Mouse (Mus musculus) embryonic facial prominence, embryonic 12.5 days (tissue): ENCODE measurements around the gene Ifi27l2a. TPM values are rescaled to one million over a fixed set of nuclear protein-coding genes. Genes with fewer than 3 reads are reported as not detected.
A peak's percentile ranks its signal among the peaks of the same experiment; 100 is the strongest.

Source experiments
- ATAC-seq: fragments of 200-750 bp; cut with Nextera tagmentation; 2 replicates; pipeline ENCODE4 v1.8.0; 2017; ENCODE audit not compliant: insufficient number of reproducible peaks, insufficient read depth, low FRiP score, low TSS enrichment
- H3K27ac ChIP-seq: fragments of 300-500 bp; sonication (generic); 2 replicates; pipeline ENCODE4 v1.5.1; 2016; ENCODE audit warnings: mild to moderate bottlenecking
- H3K27me3 ChIP-seq: fragments of 300-500 bp; sonication (generic); 2 replicates; pipeline ENCODE4 v1.6.1; 2016; ENCODE audit warnings: mild to moderate bottlenecking, moderate library complexity
- H3K36me3 ChIP-seq: fragments of 300-500 bp; sonication (generic); 2 replicates; pipeline ENCODE4 v1.6.1; 2016; ENCODE audit warnings: mild to moderate bottlenecking
- H3K4me1 ChIP-seq: fragments of 300-500 bp; sonication (generic); 2 replicates; pipeline ENCODE4 v1.6.1; 2016
- H3K4me2 ChIP-seq: fragments of 300-500 bp; sonication (generic); replicated peaks from 2 replicates; pipeline ENCODE4 v1.6.1; 2016; ENCODE audit warnings: mild to moderate bottlenecking, moderate library complexity
- H3K4me3 ChIP-seq: fragments of 300-500 bp; sonication (generic); 2 replicates; pipeline ENCODE4 v1.5.1; 2016; ENCODE audit warnings: mild to moderate bottlenecking
- H3K9ac ChIP-seq: fragments of 300-500 bp; sonication (generic); 2 replicates; pipeline ENCODE4 v1.6.1; 2016; ENCODE audit warnings: mild to moderate bottlenecking, moderate library complexity
- H3K9me3 ChIP-seq: fragments of 300-500 bp; sonication (generic); 2 replicates; pipeline ENCODE4 v1.6.1; 2016; ENCODE audit warnings: mild to moderate bottlenecking, moderate library complexity
- WGBS: fragments of 180-500 bp; shearing (Covaris S2); methylation state at CpG from one replicate; pipeline ENCODE4 v1.1.7; 2016; 5-methylcytosine and 5-hydroxymethylcytosine counted together
- polyA plus RNA-seq: library from polyadenylated mRNA; unstranded; fragments of >200 nt; fragmentation: Nextera tagmentation; extraction: Ambion mirVana; gene quantifications from 2 replicates; pipeline ENCODE4 v1.2.1, GENCODE M21; 2016

Gene Ifi27l2a
- polyA plus RNA-seq, 1 experiment from 2014 or later = 2.0 TPM

GRCm38 (mm10) chr12:103425016-103425728 lies 18.3 kb downstream of the Ifi27l2a start:
- peaks cover 10% of the 10 kb centered on the region for H3K36me3 ChIP-seq
- H3K4me3 ChIP-seq = peak overlapping the region; percentile 82
- H3K4me2 ChIP-seq = peak overlapping the region; percentile 84
- 9% methylated on average over 33 of the region's 33 CpGs for WGBS
- no peak overlapping the region for H3K27ac ChIP-seq
- no peaks in the 10 kb centered on the region for H3K27me3 ChIP-seq
- H3K9me3 ChIP-seq = no peaks in the 10 kb centered on the region
- no peak for ATAC-seq
- peaks cover 29% of the 10 kb centered on the region for H3K4me1 ChIP-seq
- peak overlapping the region; percentile 75 for H3K9ac ChIP-seq

DNA sequence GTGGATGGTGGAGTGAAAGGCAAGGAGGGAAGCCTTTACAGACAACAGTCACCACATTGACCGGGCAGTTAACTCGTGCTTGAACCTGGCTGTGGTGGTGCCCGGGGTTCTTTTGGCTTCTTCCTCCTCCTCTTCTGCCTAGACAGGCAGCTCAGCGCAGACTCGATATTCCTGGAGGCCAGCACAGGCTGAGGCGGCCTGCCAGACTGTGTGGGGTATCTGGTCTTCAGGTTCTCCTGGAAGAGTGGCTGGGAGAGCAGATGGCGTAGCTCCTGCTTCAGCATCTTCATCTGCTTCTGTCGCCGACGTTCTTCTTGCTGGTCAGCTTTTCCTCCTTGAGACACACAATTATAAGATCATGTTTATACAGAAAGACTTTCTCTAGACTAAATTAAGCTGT lies 35.3 kb downstream of the Ifi27l2a start:
- Histone ChIP-seq H3K27ac (no peak overlapping the region), H3K4me3 (no peak overlapping the region), H3K9ac (no peak overlapping the region), H3K4me2 (no peak overlapping the region), H3K4me1 (no peaks in the 10 kb centered on the region), H3K9me3 (no peaks in the 10 kb centered on the region), H3K36me3 (peaks cover 80% of the 10 kb centered on the region), H3K27me3 (no peaks in the 10 kb centered on the region)
- 94% methylated on average over 10 of the region's 10 CpGs for WGBS
- no peak for ATAC-seq

DNA sequence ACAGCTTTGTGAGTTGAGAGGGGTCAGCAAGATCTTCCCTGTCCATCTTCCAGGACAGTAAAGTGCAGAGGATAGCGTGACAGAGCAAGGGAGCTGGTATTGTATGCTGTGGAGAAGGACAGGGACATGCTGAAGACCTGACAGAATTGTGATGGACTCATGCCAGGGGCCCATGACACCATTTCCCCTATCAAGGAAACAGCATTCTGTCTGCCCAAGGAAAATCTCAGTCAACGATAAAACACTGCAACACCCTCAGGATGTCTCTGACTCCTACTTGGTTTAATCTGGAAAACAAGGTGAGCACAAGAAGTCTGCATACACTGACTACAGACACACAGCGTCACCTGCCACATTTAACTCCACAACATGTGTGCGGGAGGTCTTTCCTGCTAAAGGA lies 35.8 kb downstream of the Ifi27l2a start, which contains the start of gene 9330161L09Rik:
Gene 9330161L09Rik, minus strand, starts transcription at position 101 of the 400 bp plus-strand sequence.
- no peak within 1 kb of the TSS for H3K4me2 ChIP-seq
- WGBS = 92% methylated on average over 4 of the region's 4 CpGs
- H3K4me3 ChIP-seq = no peak within 1 kb of the TSS
- no peaks in the 10 kb centered on the region for H3K9me3 ChIP-seq
- H3K27me3 ChIP-seq = no peaks in the 10 kb centered on the region
- no peak for ATAC-seq
- H3K4me1 ChIP-seq = no peaks in the 10 kb centered on the region
- H3K27ac ChIP-seq = no peak within 1 kb of the TSS
- no peak within 1 kb of the TSS for H3K9ac ChIP-seq
- peaks cover 78% of the 10 kb centered on the region for H3K36me3 ChIP-seq

DNA sequence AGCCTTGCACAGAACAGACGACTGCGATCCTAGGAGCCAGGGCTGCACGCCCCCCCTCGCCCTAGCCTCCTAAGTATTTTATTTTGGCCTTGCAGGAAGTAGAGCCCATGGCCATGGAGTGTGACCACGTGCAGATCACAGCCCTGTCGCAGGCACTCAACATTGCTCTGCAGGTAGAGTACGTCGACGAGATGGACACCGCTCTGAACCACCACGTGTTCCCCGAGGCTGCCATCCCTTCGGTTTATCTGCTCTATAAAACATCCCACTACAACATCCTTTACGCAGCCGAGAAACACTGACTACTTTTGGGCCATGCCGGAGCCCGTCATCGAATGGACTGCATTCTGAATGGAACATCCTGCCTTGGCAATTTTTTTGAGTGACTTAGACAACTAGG lies 39.3 kb downstream of the Ifi27l2a start:
- no peak overlapping the region for H3K4me3 ChIP-seq
- peaks cover 45% of the 10 kb centered on the region for H3K36me3 ChIP-seq
- 88% methylated on average over 18 of the region's 18 CpGs for WGBS

GRCm38 (mm10) chr12:103396751-103397150 lies 46.7 kb downstream of the Ifi27l2a start:
- ATAC-seq = no peak
- H3K9ac ChIP-seq = no peak overlapping the region
- no peak overlapping the region for H3K4me3 ChIP-seq
- H3K4me1 ChIP-seq = no peaks in the 10 kb centered on the region
- no peaks in the 10 kb centered on the region for H3K36me3 ChIP-seq
- H3K27ac ChIP-seq = no peak overlapping the region
- H3K27me3 ChIP-seq = no peaks in the 10 kb centered on the region
- 62% methylated on average over 7 of the region's 7 CpGs for WGBS
- H3K4me2 ChIP-seq = no peak overlapping the region
- no peaks in the 10 kb centered on the region for H3K9me3 ChIP-seq

More for the DNA sequence above, 39.3 kb downstream of the Ifi27l2a start:
- H3K27me3 ChIP-seq = no peaks in the 10 kb centered on the region
- H3K9me3 ChIP-seq = no peaks in the 10 kb centered on the region
- no peaks in the 10 kb centered on the region for H3K4me1 ChIP-seq
- no peak for ATAC-seq
- H3K9ac ChIP-seq = no peak overlapping the region
- no peak overlapping the region for H3K27ac ChIP-seq
- no peak overlapping the region for H3K4me2 ChIP-seq

DNA sequence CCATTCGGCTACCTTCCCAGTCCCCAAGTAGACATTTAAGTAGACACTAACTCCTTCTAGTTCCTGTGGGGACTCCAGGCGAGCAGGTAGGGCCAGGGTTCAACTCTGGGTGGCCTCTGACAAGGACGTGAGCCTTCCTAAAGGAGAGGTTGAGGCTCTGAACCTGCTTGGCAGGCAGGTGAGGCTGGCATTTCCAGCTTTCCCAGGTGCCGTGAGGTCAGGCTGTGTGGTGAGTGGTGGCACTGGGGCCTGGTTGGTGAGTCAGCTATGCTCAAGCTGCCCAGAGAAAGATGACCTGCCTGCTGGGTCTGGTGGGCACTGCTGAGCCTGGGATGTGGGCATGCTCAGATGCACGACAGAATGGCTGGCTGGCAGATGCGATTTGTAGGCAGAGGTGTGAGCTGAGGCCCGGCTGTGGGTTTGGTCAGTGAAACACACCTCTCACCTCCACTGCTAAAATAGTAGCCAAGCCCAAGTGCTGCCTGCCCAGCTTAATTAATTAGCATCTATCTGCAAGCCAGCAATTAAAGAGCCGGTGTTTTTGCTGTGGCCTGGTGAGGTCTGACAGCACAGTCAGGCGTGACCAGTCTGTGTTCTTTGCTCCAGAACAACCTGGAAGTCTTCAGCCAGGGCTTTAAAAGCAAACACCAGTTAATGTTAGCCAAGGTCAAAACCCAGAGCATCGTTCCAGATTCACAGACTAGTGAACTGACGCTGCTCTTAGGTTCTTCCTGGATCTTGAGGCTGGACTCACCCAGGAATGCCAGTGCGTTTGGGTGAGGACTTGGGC lies 47.8 kb downstream of the Ifi27l2a start:
- no peak overlapping the region for H3K4me3 ChIP-seq
- no peak overlapping the region for H3K4me2 ChIP-seq
- H3K27me3 ChIP-seq = no peaks in the 10 kb centered on the region
- H3K9me3 ChIP-seq = no peaks in the 10 kb centered on the region
- H3K36me3 ChIP-seq = no peaks in the 10 kb centered on the region
- ATAC-seq = no peak
- H3K9ac ChIP-seq = no peak overlapping the region
- WGBS = 78% methylated on average over 12 of the region's 12 CpGs
- no peaks in the 10 kb centered on the region; the same call in 1 of the 2 replicates for H3K4me1 ChIP-seq
- H3K27ac ChIP-seq = no peak overlapping the region

DNA sequence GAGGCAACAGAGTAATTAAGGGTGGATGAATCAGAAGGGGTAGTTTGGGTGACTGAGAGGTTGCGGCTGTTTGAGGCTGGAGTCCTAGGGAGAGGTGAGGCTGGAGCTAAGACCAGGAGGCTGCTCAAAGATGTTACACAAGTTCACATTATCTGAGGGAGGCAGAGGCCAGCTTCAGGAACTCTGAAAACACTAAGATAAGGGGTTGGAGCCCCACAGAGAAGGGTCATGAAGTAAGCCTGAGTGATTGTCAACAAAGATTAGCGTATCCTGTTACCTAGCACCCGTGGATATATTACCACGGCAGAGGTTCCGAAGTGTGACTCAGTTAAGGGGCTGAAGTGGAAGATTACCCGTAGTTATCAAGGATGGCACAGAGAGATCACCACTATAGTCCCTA lies 50.0 kb downstream of the Ifi27l2a start:
- no peak overlapping the region for H3K4me3 ChIP-seq
- no peak overlapping the region for H3K27ac ChIP-seq
- no peak for ATAC-seq
- peaks cover 9% of the 10 kb centered on the region; the same call in 1 of the 2 replicates for H3K4me1 ChIP-seq
- H3K36me3 ChIP-seq = no peaks in the 10 kb centered on the region
- no peaks in the 10 kb centered on the region for H3K9me3 ChIP-seq
- WGBS = 60% methylated on average over 6 of the region's 6 CpGs
- no peaks in the 10 kb centered on the region for H3K27me3 ChIP-seq
- H3K4me2 ChIP-seq = no peak overlapping the region
- no peak overlapping the region for H3K9ac ChIP-seq

Other genes starting within 250 kb of the Ifi27l2a start
- gene Prima1, start 201.5 kb downstream of the Ifi27l2a start, polyA plus RNA-seq = 0.61 and 0.79 TPM in 2 replicates
- gene Fam181a, start 132.7 kb downstream of the Ifi27l2a start, polyA plus RNA-seq = 0.69 and 1.3 TPM in 2 replicates
- 2.1 and 2.4 TPM in 2 replicates for gene Asb2, start 87.7 kb downstream of the Ifi27l2a start, polyA plus RNA-seq
- gene Otub2, start 55.0 kb downstream of the Ifi27l2a start, polyA plus RNA-seq = 12.7 and 14.1 TPM in 2 replicates
- gene 9330161L09Rik, start 35.9 kb downstream of the Ifi27l2a start, polyA plus RNA-seq = 0.38 and 0.49 TPM in 2 replicates
- 109 and 121 TPM in 2 replicates for gene Ddx24, start 17.9 kb downstream of the Ifi27l2a start, polyA plus RNA-seq
- gene Ifi27, start 9.5 kb downstream of the Ifi27l2a start, polyA plus RNA-seq = 9.9 and 12.1 TPM in 2 replicates
- gene Ifi27l2b, start 13.5 kb upstream of the Ifi27l2a start, polyA plus RNA-seq = not detected in 2 replicates
- gene Ppp4r4, start 88.6 kb upstream of the Ifi27l2a start, polyA plus RNA-seq = 2.3 and 2.4 TPM in 2 replicates
- not detected in 2 replicates for gene Serpina10, start 187.8 kb upstream of the Ifi27l2a start, polyA plus RNA-seq
- 0.46 and 0.55 TPM in 2 replicates for gene Serpina6, start 213.5 kb upstream of the Ifi27l2a start, polyA plus RNA-seq
- not detected in 2 replicates for gene Serpina16, start 232.5 kb upstream of the Ifi27l2a start, polyA plus RNA-seq